Mouse (Mus musculus) midbrain, embryonic 14.5 days (tissue): ENCODE measurements at regions not wholly inside any gene's neighbourhood (a gene's known extent, or its start where the extent isn't known, plus 50 kb on each side); places are given as distances from the start of the nearest gene placed in this dataset.
A peak's percentile ranks its signal among the peaks of the same experiment; 100 is the strongest.

Experiments
- ATAC-seq: fragments of 200-750 bp; cut with Nextera tagmentation; 2 replicates; pipeline ENCODE4 v1.8.0; 2017; ENCODE audit warnings: moderate number of reproducible peaks, moderate library complexity; ENCODE audit not compliant: low FRiP score, low TSS enrichment
- DNase-seq: peaks from one replicate; pipeline ENCODE4 v3.0.0-alpha.2; 2015
- H3K27ac ChIP-seq: fragments of 300-500 bp; sonication (generic); replicated peaks from 2 replicates; pipeline ENCODE4 v1.5.1; 2014; ENCODE audit warnings: mild to moderate bottlenecking, low read depth, low read length, moderate library complexity
- H3K27me3 ChIP-seq: fragments of 300-500 bp; sonication (generic); 2 replicates; pipeline ENCODE4 v1.6.1; 2014; ENCODE audit warnings: low read length, control low read depth, mixed read lengths; ENCODE audit not compliant: control insufficient read depth, insufficient read depth
- H3K36me3 ChIP-seq: fragments of 300-500 bp; sonication (generic); 2 replicates; pipeline ENCODE4 v1.6.1; 2014; ENCODE audit warnings: low read length, control low read depth; ENCODE audit not compliant: control insufficient read depth, insufficient read depth
- H3K4me1 ChIP-seq: fragments of 300-500 bp; sonication (generic); 2 replicates; pipeline ENCODE4 v1.6.1; 2014; ENCODE audit warnings: mild to moderate bottlenecking, antibody characterized with exemption, low read length, control low read depth; ENCODE audit not compliant: control insufficient read depth, insufficient read depth
- H3K4me2 ChIP-seq: fragments of 300-500 bp; sonication (generic); 2 replicates; pipeline ENCODE4 v1.6.1; 2014; ENCODE audit warnings: mild to moderate bottlenecking, low read length, moderate library complexity
- H3K4me3 ChIP-seq: fragments of 300-500 bp; sonication (generic); replicated peaks from 2 replicates; pipeline ENCODE4 v1.5.1; 2014; ENCODE audit warnings: low read depth, low read length
- H3K9ac ChIP-seq: fragments of 300-500 bp; sonication (generic); replicated peaks from 2 replicates; pipeline ENCODE4 v1.6.1; 2014; ENCODE audit warnings: mild to moderate bottlenecking, low read length, moderate library complexity
- H3K9me3 ChIP-seq: fragments of 300-500 bp; sonication (generic); 2 replicates; pipeline ENCODE4 v1.6.1; 2016; ENCODE audit warnings: low read length, control low read depth, mixed read lengths; ENCODE audit not compliant: control insufficient read depth
- WGBS: fragments of 180-500 bp; shearing (Covaris S2); extraction: QIAGEN DNeasy Blood & Tissue Kit; methylation state at CpG from one replicate; pipeline ENCODE4 v1.1.7; 2014; 5-methylcytosine and 5-hydroxymethylcytosine counted together

DNA sequence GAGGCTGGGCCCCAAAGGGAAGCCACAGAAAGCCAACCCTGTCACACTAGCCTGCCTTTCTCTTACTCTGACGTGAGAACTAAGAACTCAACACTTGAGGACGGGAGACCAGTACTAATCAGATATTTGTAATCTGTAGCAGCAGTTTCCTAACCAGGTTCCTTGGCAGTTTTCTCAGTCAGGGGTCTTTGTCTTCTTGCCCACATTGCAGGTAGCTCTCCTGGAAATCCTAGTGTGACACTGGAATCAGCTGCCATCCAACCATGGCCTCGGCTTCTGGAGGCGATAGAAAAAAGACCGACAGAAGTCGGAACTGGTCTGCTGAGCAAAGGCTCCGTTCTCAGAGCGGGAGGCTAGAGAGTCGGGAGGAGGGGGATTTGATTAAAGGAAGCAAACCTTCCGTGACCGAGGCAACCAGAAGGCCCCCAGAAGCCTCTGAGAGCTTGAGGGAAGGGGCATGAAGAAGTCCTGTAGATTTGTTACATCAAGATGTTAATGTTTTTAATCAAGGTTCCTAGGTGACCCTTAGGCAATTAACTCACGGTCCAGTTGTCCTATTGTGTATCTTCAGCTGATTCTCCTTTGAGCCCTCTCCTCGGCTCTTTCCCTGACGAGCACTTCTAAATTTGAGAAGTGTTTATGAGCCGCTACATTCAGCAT is 284.2 kb downstream of the Ndfip2 start:
- DNase-seq (peak; percentile 76), ATAC-seq (peak; percentile 62)
- Histone ChIP-seq H3K9ac (peak overlapping the region; percentile 43), H3K9me3 (no peaks in the 10 kb centered on the region), H3K4me1 (peaks cover 10% of the 10 kb centered on the region), H3K27ac (peak overlapping the region; percentile 63; the same call in 1 of the 2 replicates), H3K4me2 (peak overlapping the region; percentile 62), H3K27me3 (no peaks in the 10 kb centered on the region), H3K36me3 (no peaks in the 10 kb centered on the region), H3K4me3 (peak overlapping the region; percentile 22)
- 1% methylated on average over 15 of the region's 15 CpGs for WGBS

DNA sequence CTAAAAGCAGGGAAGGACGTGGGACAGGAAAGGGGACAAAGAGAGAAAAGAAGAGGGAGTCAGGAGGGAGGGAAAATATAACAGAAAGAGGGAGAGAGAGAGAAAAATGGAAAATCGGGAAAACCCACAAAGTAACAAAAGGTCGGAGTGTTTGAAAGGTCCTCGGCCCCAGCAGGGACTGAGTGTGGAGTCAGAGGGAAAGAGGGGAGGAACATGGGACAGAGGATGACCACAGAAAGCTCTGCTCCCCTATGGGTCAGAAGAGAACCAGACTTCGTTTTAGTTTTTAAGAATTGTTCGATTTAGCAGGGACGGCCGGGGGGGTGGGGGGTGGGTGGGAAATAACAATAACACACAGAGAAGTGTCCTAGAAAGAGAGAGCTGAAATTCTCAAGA is 283.7 kb downstream of the Ndfip2 start:
- Histone ChIP-seq H3K9ac (no peak overlapping the region), H3K9me3 (no peaks in the 10 kb centered on the region), H3K27ac (peak overlapping the region; percentile 63; the same call in 1 of the 2 replicates), H3K27me3 (no peaks in the 10 kb centered on the region), H3K4me1 (peaks cover 10% of the 10 kb centered on the region), H3K4me2 (peak overlapping the region; percentile 62), H3K36me3 (no peaks in the 10 kb centered on the region), H3K4me3 (no peak overlapping the region)
- DNase-seq = no peak
- WGBS = 11% methylated on average over 8 of the region's 8 CpGs
- ATAC-seq = no peak

DNA sequence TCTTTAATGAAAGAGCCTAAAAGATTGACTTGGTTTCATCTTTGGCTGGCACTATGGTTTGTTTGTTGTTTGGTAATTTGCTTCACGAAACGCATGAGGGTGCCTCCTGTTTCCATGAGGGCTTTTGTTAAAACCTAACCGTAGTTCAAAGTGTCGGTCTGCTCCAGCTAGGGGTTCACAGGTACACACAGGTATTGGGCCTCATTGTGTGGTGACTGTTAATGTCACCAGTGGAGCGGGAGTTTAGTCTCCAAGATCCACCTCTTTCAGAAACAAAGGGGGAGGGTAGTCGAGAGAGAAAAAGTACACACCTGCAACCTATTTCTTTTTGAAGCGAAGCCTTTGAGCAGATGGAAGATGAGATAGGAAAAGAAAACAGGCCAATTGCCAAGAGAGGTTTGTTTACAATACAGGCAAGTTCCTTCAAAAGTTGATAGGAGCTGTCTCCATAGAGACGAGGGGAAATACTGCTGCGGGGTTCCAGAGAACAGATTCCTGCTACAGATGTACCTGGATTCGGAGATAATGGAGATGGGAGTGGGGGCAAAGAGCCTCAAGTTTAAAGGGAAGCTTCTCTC is 273.9 kb downstream of the Ndfip2 start:
- 86% methylated on average over 10 of the region's 10 CpGs for whole genome bisulfite sequencing
- Histone ChIP-seq H3K9me3 (no peaks in the 10 kb centered on the region; the same call in 1 of the 2 replicates), H3K27ac (no peak overlapping the region), H3K9ac (no peak overlapping the region), H3K4me2 (no peak overlapping the region), H3K36me3 (no peaks in the 10 kb centered on the region), H3K4me1 (no peaks in the 10 kb centered on the region), H3K27me3 (no peaks in the 10 kb centered on the region), H3K4me3 (no peak overlapping the region)
- DNase-seq (no peak), ATAC-seq (no peak)

DNA sequence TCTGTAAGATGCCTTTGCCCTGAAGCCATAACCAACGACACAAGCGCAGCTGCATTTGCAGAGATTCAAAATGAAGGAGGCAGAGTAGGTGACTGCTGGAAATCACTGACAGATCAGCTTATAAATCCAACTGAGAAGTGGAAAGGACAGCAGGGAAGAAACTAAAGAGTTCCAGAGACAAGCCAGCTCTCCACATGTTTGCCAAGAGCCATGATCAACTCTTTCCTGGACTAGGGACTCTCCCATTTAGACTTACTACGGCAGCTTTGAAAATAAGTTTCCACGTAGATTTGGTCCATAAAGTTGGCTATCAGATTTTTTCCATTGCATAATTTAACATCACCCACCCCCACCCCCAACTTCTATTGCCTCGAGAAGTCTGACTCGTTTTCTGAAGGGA is 269.7 kb downstream of the Ndfip2 start:
- 85% methylated on average over 6 of the region's 6 CpGs for WGBS
- no peak for ATAC-seq

DNA sequence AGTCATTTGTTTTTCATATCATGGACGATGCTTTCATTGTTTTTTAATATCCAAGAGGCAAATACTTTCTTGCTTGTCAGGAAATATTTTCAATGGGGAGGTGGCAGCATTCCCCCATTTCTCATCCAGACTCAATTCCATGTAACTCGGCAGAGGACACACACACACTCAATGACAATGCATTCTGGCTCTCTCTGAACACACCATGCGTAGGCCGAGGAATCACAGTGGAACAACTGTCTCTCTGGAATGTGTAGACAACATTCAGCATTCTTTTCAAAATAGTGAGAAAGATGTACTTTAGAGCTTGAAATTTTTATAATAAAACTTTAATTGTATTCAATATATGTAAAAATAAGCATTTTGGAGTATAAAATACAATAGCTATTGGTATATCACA is 265.5 kb downstream of the Ndfip2 start:
- Histone ChIP-seq H3K36me3 (no peaks in the 10 kb centered on the region), H3K4me1 (no peaks in the 10 kb centered on the region), H3K27ac (no peak overlapping the region), H3K9ac (no peak overlapping the region), H3K4me3 (no peak overlapping the region), H3K27me3 (no peaks in the 10 kb centered on the region), H3K9me3 (no peaks in the 10 kb centered on the region), H3K4me2 (no peak overlapping the region)
- WGBS = 95% methylated on average over 4 of the region's 4 CpGs
- DNase-seq (no peak), ATAC-seq (no peak)

More for the DNA sequence above, 269.7 kb downstream of the Ndfip2 start:
- no peak overlapping the region for H3K9ac ChIP-seq
- no peak overlapping the region for H3K4me2 ChIP-seq
- H3K27me3 ChIP-seq = no peaks in the 10 kb centered on the region
- H3K4me1 ChIP-seq = no peaks in the 10 kb centered on the region
- H3K27ac ChIP-seq = no peak overlapping the region
- no peak overlapping the region for H3K4me3 ChIP-seq
- no peak for DNase-seq
- no peaks in the 10 kb centered on the region for H3K36me3 ChIP-seq
- H3K9me3 ChIP-seq = no peaks in the 10 kb centered on the region

DNA sequence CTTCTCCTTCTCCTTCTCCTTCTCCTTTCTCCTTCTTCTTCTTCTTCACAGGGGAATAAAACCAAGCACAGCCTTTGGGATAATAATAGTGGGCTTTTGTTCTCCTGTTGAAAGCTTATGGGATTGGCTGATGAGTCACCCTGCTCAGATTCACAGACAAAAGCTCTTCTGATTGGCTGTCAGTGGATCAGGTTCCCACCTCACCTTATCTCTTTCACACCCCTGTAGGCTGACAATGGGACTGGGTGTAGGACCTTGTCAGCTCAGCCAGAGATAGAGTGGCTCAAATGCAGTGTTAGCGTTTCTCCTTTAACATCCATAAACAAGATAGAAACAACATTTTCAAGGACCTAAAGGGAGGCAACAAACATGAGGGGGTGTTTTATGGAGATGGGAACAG is 263.9 kb downstream of the Ndfip2 start:
- H3K27ac ChIP-seq = no peak overlapping the region
- no peak for DNase-seq
- no peak overlapping the region for H3K9ac ChIP-seq
- no peaks in the 10 kb centered on the region for H3K27me3 ChIP-seq
- H3K4me2 ChIP-seq = no peak overlapping the region
- H3K4me1 ChIP-seq = peaks cover 7% of the 10 kb centered on the region; the same call in 1 of the 2 replicates
- H3K9me3 ChIP-seq = no peaks in the 10 kb centered on the region
- ATAC-seq = no peak
- H3K4me3 ChIP-seq = no peak overlapping the region
- 78% methylated on average over 1 of the region's 1 CpGs for WGBS
- H3K36me3 ChIP-seq = no peaks in the 10 kb centered on the region

DNA sequence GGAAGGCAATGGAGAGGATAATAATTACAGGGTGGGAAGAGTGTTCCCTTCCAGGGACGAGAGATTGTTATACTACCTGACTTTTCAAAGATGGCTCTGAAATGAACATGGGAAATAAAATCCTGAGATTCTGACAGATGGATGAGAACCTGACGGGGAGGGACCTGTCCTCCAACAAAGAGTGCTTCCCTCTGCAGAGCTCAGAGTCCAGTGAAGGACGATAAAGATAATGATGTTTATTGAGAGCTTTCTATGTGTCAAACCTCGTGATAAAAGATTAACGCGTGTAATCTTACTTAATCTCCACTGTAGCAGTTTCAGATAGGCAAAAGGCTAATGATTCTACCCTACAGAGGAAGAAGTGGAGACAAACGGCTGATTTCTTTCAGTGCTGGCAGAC is 260.3 kb downstream of the Ndfip2 start:
- H3K27me3 ChIP-seq = no peaks in the 10 kb centered on the region
- H3K36me3 ChIP-seq = no peaks in the 10 kb centered on the region
- H3K9ac ChIP-seq = no peak overlapping the region
- H3K4me1 ChIP-seq = peaks cover 7% of the 10 kb centered on the region; the same call in 1 of the 2 replicates
- H3K9me3 ChIP-seq = no peaks in the 10 kb centered on the region
- 49% methylated on average over 7 of the region's 7 CpGs for WGBS
- no peak overlapping the region for H3K4me3 ChIP-seq
- H3K27ac ChIP-seq = no peak overlapping the region
- H3K4me2 ChIP-seq = no peak overlapping the region
- ATAC-seq = no peak
- DNase-seq = no peak

DNA sequence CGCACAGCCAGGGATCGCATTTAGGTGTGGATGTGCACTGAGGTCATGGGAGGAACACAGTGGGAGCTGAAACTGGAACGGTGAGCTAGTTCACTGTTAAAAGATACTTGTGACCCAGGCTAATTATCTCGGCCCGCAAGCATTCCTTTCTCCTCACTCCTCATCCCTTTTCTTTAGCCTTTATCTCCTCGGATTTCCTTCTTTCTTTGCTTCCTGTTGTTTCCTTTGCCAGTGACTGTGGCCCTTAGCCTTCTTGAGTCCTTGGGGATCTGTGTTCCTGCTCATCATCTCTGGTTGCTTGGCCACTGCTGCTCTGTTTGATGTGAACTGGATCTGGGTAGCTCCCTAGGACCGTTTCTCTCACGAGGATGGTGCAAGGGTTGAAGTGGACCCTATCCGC is 256.0 kb downstream of the Ndfip2 start:
- 82% methylated on average over 9 of the region's 9 CpGs for WGBS
- peaks cover 7% of the 10 kb centered on the region; the same call in 1 of the 2 replicates for H3K4me1 ChIP-seq
- no peak overlapping the region for H3K4me3 ChIP-seq
- no peaks in the 10 kb centered on the region for H3K36me3 ChIP-seq
- no peaks in the 10 kb centered on the region for H3K27me3 ChIP-seq
- no peak overlapping the region for H3K27ac ChIP-seq
- ATAC-seq (no peak), DNase-seq (no peak)
- no peak overlapping the region for H3K9ac ChIP-seq
- H3K9me3 ChIP-seq = no peaks in the 10 kb centered on the region
- no peak overlapping the region for H3K4me2 ChIP-seq
